ENCODE assay signal across 26 mouse cellular contexts in genomic region chr13:36329871-36330270, GRCm38 (mm10).
"Had no signal": no experiment of that assay in that cellular context is flagged by ENCODE, and none has a peak within 500 bp of the region (broad histone marks: within the 10 kb centered on the region; RNA-seq: fewer than 3 reads in every experiment).

No protein-coding gene starts in this region.

- H3K27me3 ChIP-seq: heart, embryonic 12.5 days; hindbrain, embryonic 12.5 days; kidney, embryonic 15.5 days; limb, embryonic 12.5 days; liver, embryonic 13.5 days; liver, embryonic 15.5 days had no signal

- ATAC-seq: hindbrain, embryonic 16.5 days had no signal

- H3K27ac ChIP-seq: gastrocnemius, adult 2 months; heart, embryonic 10.5 days; hindbrain, embryonic 10.5 days; hindbrain, embryonic 12.5 days; hindbrain, embryonic 14.5 days; kidney, embryonic 15.5 days; kidney, postnatal 0 days; left cerebral cortex, adult 2 months; limb, embryonic 10.5 days; limb, embryonic 12.5 days; liver, embryonic 13.5 days; liver, embryonic 15.5 days had no signal

- H3K4me2 ChIP-seq: heart, embryonic 12.5 days; hindbrain, embryonic 12.5 days; hindbrain, embryonic 14.5 days; kidney, embryonic 15.5 days; limb, embryonic 12.5 days; liver, embryonic 11.5 days; liver, embryonic 13.5 days; liver, embryonic 15.5 days had no signal

- H3K4me3 ChIP-seq: gastrocnemius, adult 2 months; heart, embryonic 10.5 days; heart, embryonic 12.5 days; hindbrain, embryonic 10.5 days; hindbrain, embryonic 12.5 days; kidney, embryonic 15.5 days; left cerebral cortex, adult 2 months; limb, embryonic 10.5 days; limb, embryonic 12.5 days; liver, embryonic 13.5 days; liver, embryonic 15.5 days had no signal

- H3K9ac ChIP-seq: heart, embryonic 12.5 days; hindbrain, embryonic 12.5 days; hindbrain, embryonic 14.5 days; kidney, embryonic 15.5 days; limb, embryonic 12.5 days; liver, embryonic 13.5 days; liver, embryonic 15.5 days had no signal

- DNase-seq: gastrocnemius, adult 2 months; gastrocnemius, postnatal 10 days; gastrocnemius, postnatal 25 days; heart, adult 18-20 months; heart, postnatal 10 days; heart, postnatal 4 days; kidney, adult 18-20 months; kidney, adult 8-10 months; kidney, postnatal 14 days; kidney, postnatal 36 days; layer of hippocampus, adult 9-11 months; liver; liver, embryonic 13.5 days had no signal

- H3K4me1 ChIP-seq: heart, embryonic 10.5 days; heart, embryonic 12.5 days; hindbrain, embryonic 12.5 days; kidney, embryonic 15.5 days; limb, embryonic 10.5 days; limb, embryonic 12.5 days had no signal

- H3K36me3 ChIP-seq: heart, embryonic 10.5 days; heart, embryonic 12.5 days; hindbrain, embryonic 10.5 days; hindbrain, embryonic 12.5 days; kidney, embryonic 15.5 days; limb, embryonic 10.5 days; limb, embryonic 12.5 days; liver, embryonic 13.5 days; liver, embryonic 15.5 days had no signal

- H3K9me3 ChIP-seq: heart, embryonic 10.5 days; heart, embryonic 12.5 days; hindbrain, embryonic 10.5 days; hindbrain, embryonic 12.5 days; kidney, embryonic 15.5 days; limb, embryonic 10.5 days; limb, embryonic 12.5 days; liver, embryonic 13.5 days; liver, embryonic 15.5 days had no signal
